Mouse (Mus musculus) liver, embryonic 15.5 days (tissue): ENCODE results near the gene Gm3233. TPM values are rescaled to one million over a fixed set of nuclear protein-coding genes. Genes with fewer than 3 reads are reported as not detected.
"Not testable (repeated sequence)": the region's sequence is repeated elsewhere in the genome, so short reads cannot be mapped to it uniquely, and the experiment has no call there.

Experiments used
- ATAC-seq: fragments of 200-750 bp; cut with Nextera tagmentation; 2 replicates; pipeline ENCODE4 v1.8.0; 2017; ENCODE audit warnings: moderate number of reproducible peaks, mild to moderate bottlenecking, moderate library complexity; ENCODE audit not compliant: insufficient read depth
- H3K27ac ChIP-seq: fragments of 300-500 bp; sonication (generic); replicated peaks from 2 replicates; pipeline ENCODE4 v1.5.1; 2015; ENCODE audit warnings: mild to moderate bottlenecking, inconsistent platforms
- H3K27me3 ChIP-seq: fragments of 300-500 bp; sonication (generic); 2 replicates; pipeline ENCODE4 v1.6.1; 2015; ENCODE audit warnings: mild to moderate bottlenecking, inconsistent platforms
- H3K36me3 ChIP-seq: fragments of 300-500 bp; sonication (generic); replicated peaks from 2 replicates; pipeline ENCODE4 v1.6.1; 2015; ENCODE audit warnings: moderate library complexity, mild to moderate bottlenecking, inconsistent platforms
- H3K4me1 ChIP-seq: fragments of 300-500 bp; sonication (generic); replicated peaks from 2 replicates; pipeline ENCODE4 v1.6.1; 2015; ENCODE audit warnings: inconsistent platforms
- H3K4me2 ChIP-seq: fragments of 300-500 bp; sonication (generic); 2 replicates; pipeline ENCODE4 v1.6.1; 2015; ENCODE audit warnings: moderate library complexity, mild to moderate bottlenecking, inconsistent platforms
- H3K4me3 ChIP-seq: fragments of 300-500 bp; sonication (generic); replicated peaks from 2 replicates; pipeline ENCODE4 v1.5.1; 2015; ENCODE audit warnings: mild to moderate bottlenecking, inconsistent platforms
- H3K9ac ChIP-seq: fragments of 300-500 bp; sonication (generic); 2 replicates; pipeline ENCODE4 v1.6.1; 2015; ENCODE audit warnings: moderate library complexity, mild to moderate bottlenecking, inconsistent platforms
- H3K9me3 ChIP-seq: fragments of 300-500 bp; sonication (generic); replicated peaks from 2 replicates; pipeline ENCODE4 v1.6.1; 2016; ENCODE audit warnings: inconsistent platforms
- WGBS: fragments of 180-500 bp; shearing (Covaris S2); methylation state at CpG from one replicate; pipeline ENCODE4 v1.1.7; 2015; ENCODE audit warnings: mixed read lengths; ENCODE audit not compliant: insufficient replicate concordance; 5-methylcytosine and 5-hydroxymethylcytosine counted together
- polyA plus RNA-seq: library from polyadenylated mRNA; unstranded; fragments of >200 nt; fragmentation: Nextera tagmentation; extraction: Ambion mirVana; gene quantifications from 2 replicates; pipeline ENCODE4 v1.2.1, GENCODE M21; 2015

Gm3233 gene
- not detected in 2 replicates for polyA plus RNA-seq

GRCm38 (mm10) chr10:77759582-77759981 is at the start of gene Gm3233:
TSS of gene Gm3233 (minus strand) at chr10:77759682.
- H3K4me3 ChIP-seq, H3K9ac ChIP-seq, H3K4me2 ChIP-seq, H3K9me3 ChIP-seq, ATAC-seq, H3K27ac ChIP-seq, H3K27me3 ChIP-seq, H3K4me1 ChIP-seq, H3K36me3 ChIP-seq: not testable (repeated sequence)
- WGBS, result no CpG with 5 or more reads among the region's 1 CpGs

GRCm38 (mm10) chr10:77804095-77804494 is 44.6 kb upstream of the Gm3233 start:
- no peaks in the 10 kb centered on the region for H3K36me3 ChIP-seq
- WGBS, result 34% methylated on average over 3 of the region's 3 CpGs
- no peaks in the 10 kb centered on the region for H3K9me3 ChIP-seq
- no peak overlapping the region for H3K4me3 ChIP-seq
- no peak overlapping the region for H3K9ac ChIP-seq
- no peak overlapping the region for H3K27ac ChIP-seq
- H3K27me3 ChIP-seq, result no peaks in the 10 kb centered on the region
- ATAC-seq, result no peak
- no peaks in the 10 kb centered on the region for H3K4me1 ChIP-seq
- no peak overlapping the region for H3K4me2 ChIP-seq

GRCm38 (mm10) chr10:77798921-77799508 is 39.5 kb upstream of the Gm3233 start, which contains the start of gene Gm19668:
TSS of gene Gm19668 (minus strand) at chr10:77799133.
- Histone ChIP-seq H3K4me2 (no peak within 1 kb of the TSS), H3K9me3 (no peaks in the 10 kb centered on the region), H3K4me1 (no peaks in the 10 kb centered on the region), H3K27me3 (no peaks in the 10 kb centered on the region), H3K4me3 (no peak within 1 kb of the TSS), H3K9ac (no peak within 1 kb of the TSS), H3K27ac (no peak within 1 kb of the TSS), H3K36me3 (no peaks in the 10 kb centered on the region)
- WGBS, result 41% methylated on average over 8 of the region's 8 CpGs
- ATAC-seq, result no peak

GRCm38 (mm10) chr10:77798164-77798920 is 38.9 kb upstream of the Gm3233 start:
- not testable (repeated sequence) for ATAC-seq, H3K4me3 ChIP-seq, H3K27ac ChIP-seq, H3K4me1 ChIP-seq, H3K36me3 ChIP-seq, H3K27me3 ChIP-seq, H3K4me2 ChIP-seq, H3K9ac ChIP-seq, H3K9me3 ChIP-seq
- WGBS, result 43% methylated on average over 3 of the region's 3 CpGs

GRCm38 (mm10) chr10:77797677-77798076 is 38.2 kb upstream of the Gm3233 start:
- Histone ChIP-seq H3K27me3 (no peaks in the 10 kb centered on the region), H3K4me1 (no peaks in the 10 kb centered on the region), H3K4me2 (no peak overlapping the region), H3K36me3 (no peaks in the 10 kb centered on the region), H3K9ac (no peak overlapping the region), H3K4me3 (no peak overlapping the region), H3K9me3 (no peaks in the 10 kb centered on the region), H3K27ac (no peak overlapping the region)
- ATAC-seq, result no peak
- 33% methylated on average over 3 of the region's 3 CpGs for WGBS

GRCm38 (mm10) chr10:77794976-77795375 is 35.5 kb upstream of the Gm3233 start, which contains the start of gene Gm9639:
TSS of gene Gm9639 (minus strand) at chr10:77795076.
- no peak for ATAC-seq
- Histone ChIP-seq H3K27me3 (no peaks in the 10 kb centered on the region), H3K9me3 (no peaks in the 10 kb centered on the region), H3K27ac (no peak within 1 kb of the TSS), H3K4me3 (no peak within 1 kb of the TSS), H3K4me2 (no peak within 1 kb of the TSS), H3K36me3 (no peaks in the 10 kb centered on the region), H3K4me1 (no peaks in the 10 kb centered on the region), H3K9ac (no peak within 1 kb of the TSS)
- 23% methylated on average over 2 of the region's 2 CpGs for WGBS

- no peak overlapping the region for H3K4me3 ChIP-seq
- H3K27me3 ChIP-seq, result no peaks in the 10 kb centered on the region
- ATAC-seq, result no peak
- H3K27ac ChIP-seq, result no peak overlapping the region
- no peaks in the 10 kb centered on the region for H3K4me1 ChIP-seq
- no peak overlapping the region for H3K9ac ChIP-seq
- WGBS, result 59% methylated on average over 2 of the region's 2 CpGs
- no peaks in the 10 kb centered on the region for H3K9me3 ChIP-seq
- no peaks in the 10 kb centered on the region for H3K36me3 ChIP-seq
- H3K4me2 ChIP-seq, result no peak overlapping the region
Observed at GRCm38 (mm10) chr10:77788621-77789020, 29.1 kb upstream of the Gm3233 start.

GRCm38 (mm10) chr10:77787876-77788275 is 28.4 kb upstream of the Gm3233 start, which contains the start of gene Gm7137:
TSS of gene Gm7137 (minus strand) at chr10:77788200.
- ATAC-seq, H3K27me3 ChIP-seq, H3K9me3 ChIP-seq, H3K4me1 ChIP-seq, H3K27ac ChIP-seq, H3K36me3 ChIP-seq, H3K9ac ChIP-seq, H3K4me3 ChIP-seq, H3K4me2 ChIP-seq: not testable (repeated sequence)
- 57% methylated on average over 1 of the region's 1 CpGs for WGBS

- not testable (repeated sequence) for H3K4me1 ChIP-seq, H3K4me2 ChIP-seq, H3K9ac ChIP-seq, H3K4me3 ChIP-seq, H3K9me3 ChIP-seq, ATAC-seq, H3K27ac ChIP-seq, H3K27me3 ChIP-seq, H3K36me3 ChIP-seq
- WGBS, result 67% methylated on average over 3 of the region's 3 CpGs
Observed at GRCm38 (mm10) chr10:77783396-77783795, 23.9 kb upstream of the Gm3233 start.

- H3K4me2 ChIP-seq, H3K36me3 ChIP-seq, H3K27me3 ChIP-seq, ATAC-seq, H3K4me1 ChIP-seq, H3K27ac ChIP-seq, H3K4me3 ChIP-seq, H3K9ac ChIP-seq, H3K9me3 ChIP-seq: not testable (repeated sequence)
- 22% methylated on average over 1 of the region's 1 CpGs for WGBS
Observed at GRCm38 (mm10) chr10:77782442-77782841, 23.0 kb upstream of the Gm3233 start, which contains the start of gene Gm3250. TSS of gene Gm3250 (minus strand) at chr10:77782542.

GRCm38 (mm10) chr10:77776844-77777243 is 17.4 kb upstream of the Gm3233 start, which contains the start of gene Gm7138:
TSS of gene Gm7138 (minus strand) at chr10:77776944.
- not testable (repeated sequence) for H3K27ac ChIP-seq, H3K36me3 ChIP-seq, H3K4me2 ChIP-seq, H3K4me1 ChIP-seq, ATAC-seq, H3K9ac ChIP-seq, H3K27me3 ChIP-seq, H3K9me3 ChIP-seq, H3K4me3 ChIP-seq
- WGBS, result 48% methylated on average over 1 of the region's 1 CpGs
